Mouse (Mus musculus): ENCODE measurements at regions not wholly inside any gene's neighbourhood (a gene's known extent, or its start where the extent isn't known, plus 50 kb on each side); places are given as distances from the start of the nearest gene placed in this dataset.

- H3K27me3 ChIP-seq (ENCODE audit: insufficient read depth, low read length): no peaks in the 10 kb centered on the region
- DNase-seq (ENCODE audit: low spot score): no peak
- no peak for TF ChIP-seq POLR2AphosphoS5 (IDR thresholded peaks at IDR 0.05; ENCODE audit: insufficient replicate concordance, low read depth, low read length)
- TF ChIP-seq GATA1 (IDR thresholded peaks at IDR 0.05; ENCODE audit: borderline replicate concordance, low read length): no peak
- no peak for TF ChIP-seq GATA2 (IDR thresholded peaks at IDR 0.05; ENCODE audit: borderline replicate concordance, low read depth, low read length)
- TF ChIP-seq CTCF (IDR thresholded peaks at IDR 0.05; ENCODE audit: low read depth, low read length): no peak
- no peaks in the 10 kb centered on the region for H3K4me1 ChIP-seq (ENCODE audit: insufficient read depth, low read depth, low read length)
- H3K4me3 ChIP-seq (ENCODE audit: low read depth, low read length): no peak overlapping the region
- peaks cover 15% of the 10 kb centered on the region for H3K9me3 ChIP-seq (replicated peaks)
- ATAC-seq (ENCODE audit: extremely low read depth, insufficient number of reproducible peaks, low FRiP score, poor library complexity, severe bottlenecking): no peak
- no peaks in the 10 kb centered on the region for H3K36me3 ChIP-seq (replicated peaks)
Observed at GRCm38 (mm10) chr11:71357089-71357488, 126.6 kb upstream of the Nlrp1b start.

GRCm38 (mm10) chr11:71360856-71361255 lies 130.3 kb upstream of the Nlrp1b start:
- H3K4me3 ChIP-seq (ENCODE audit: low read depth, low read length): no peak overlapping the region
- ATAC-seq (ENCODE audit: extremely low read depth, insufficient number of reproducible peaks, low FRiP score, poor library complexity, severe bottlenecking) (no peak), DNase-seq (ENCODE audit: low spot score) (no peak)
- no peaks in the 10 kb centered on the region for H3K27me3 ChIP-seq (ENCODE audit: insufficient read depth, low read length)
- H3K4me1 ChIP-seq (ENCODE audit: insufficient read depth, low read depth, low read length): no peaks in the 10 kb centered on the region
- TF ChIP-seq GATA1 (IDR thresholded peaks at IDR 0.05; ENCODE audit: borderline replicate concordance, low read length): no peak
- TF ChIP-seq CTCF (IDR thresholded peaks at IDR 0.05; ENCODE audit: low read depth, low read length): no peak
- no peak for TF ChIP-seq POLR2AphosphoS5 (IDR thresholded peaks at IDR 0.05; ENCODE audit: insufficient replicate concordance, low read depth, low read length)
- no peaks in the 10 kb centered on the region for H3K36me3 ChIP-seq (replicated peaks)
- H3K9me3 ChIP-seq (replicated peaks): peaks cover 11% of the 10 kb centered on the region

- H3K9me3 ChIP-seq (replicated peaks): peaks cover 26% of the 10 kb centered on the region
Observed at GRCm38 (mm10) chr11:71371871-71372270, 141.3 kb upstream of the Nlrp1b start.

GRCm38 (mm10) chr11:71375132-71375531 lies 144.6 kb upstream of the Nlrp1b start:
- DNase-seq (ENCODE audit: low spot score): no peak
- no peak for ATAC-seq (ENCODE audit: extremely low read depth, insufficient number of reproducible peaks, low FRiP score, poor library complexity, severe bottlenecking)
- H3K4me3 ChIP-seq (ENCODE audit: low read depth, low read length): no peak overlapping the region
- no peaks in the 10 kb centered on the region for H3K36me3 ChIP-seq (replicated peaks)
- no peaks in the 10 kb centered on the region for H3K4me1 ChIP-seq (ENCODE audit: insufficient read depth, low read depth, low read length)
- TF ChIP-seq POLR2AphosphoS5 (IDR thresholded peaks at IDR 0.05; ENCODE audit: insufficient replicate concordance, low read depth, low read length): no peak
- TF ChIP-seq GATA2 (IDR thresholded peaks at IDR 0.05; ENCODE audit: borderline replicate concordance, low read depth, low read length): no peak
- TF ChIP-seq CTCF (IDR thresholded peaks at IDR 0.05; ENCODE audit: low read depth, low read length): no peak
- no peak for TF ChIP-seq TAL1 (conservative IDR thresholded peaks at IDR 0.05; ENCODE audit: low read depth, low read length)
- no peak for TF ChIP-seq GATA1 (IDR thresholded peaks at IDR 0.05; ENCODE audit: borderline replicate concordance, low read length)
- H3K27me3 ChIP-seq (ENCODE audit: insufficient read depth, low read length): no peaks in the 10 kb centered on the region
- H3K9me3 ChIP-seq (replicated peaks): peaks cover 21% of the 10 kb centered on the region

More at GRCm38 (mm10) chr11:71371871-71372270, 141.3 kb upstream of the Nlrp1b start:
- no peak overlapping the region for H3K4me3 ChIP-seq (ENCODE audit: low read depth, low read length)
- ATAC-seq (ENCODE audit: extremely low read depth, insufficient number of reproducible peaks, low FRiP score, poor library complexity, severe bottlenecking) (no peak), DNase-seq (ENCODE audit: low spot score) (no peak)
- no peaks in the 10 kb centered on the region for H3K27me3 ChIP-seq (ENCODE audit: insufficient read depth, low read length)
- TF ChIP-seq POLR2AphosphoS5 (IDR thresholded peaks at IDR 0.05; ENCODE audit: insufficient replicate concordance, low read depth, low read length) (no peak), GATA2 (IDR thresholded peaks at IDR 0.05; ENCODE audit: borderline replicate concordance, low read depth, low read length) (no peak), TAL1 (conservative IDR thresholded peaks at IDR 0.05; ENCODE audit: low read depth, low read length) (no peak), GATA1 (IDR thresholded peaks at IDR 0.05; ENCODE audit: borderline replicate concordance, low read length) (no peak), CTCF (IDR thresholded peaks at IDR 0.05; ENCODE audit: low read depth, low read length) (no peak)
- H3K36me3 ChIP-seq (replicated peaks): no peaks in the 10 kb centered on the region
- no peaks in the 10 kb centered on the region for H3K4me1 ChIP-seq (ENCODE audit: insufficient read depth, low read depth, low read length)

- no peaks in the 10 kb centered on the region for H3K27me3 ChIP-seq (ENCODE audit: insufficient read depth, low read length)
- no peak for ATAC-seq (ENCODE audit: extremely low read depth, insufficient number of reproducible peaks, low FRiP score, poor library complexity, severe bottlenecking)
- H3K4me3 ChIP-seq (ENCODE audit: low read depth, low read length): no peak overlapping the region
- no peaks in the 10 kb centered on the region for H3K36me3 ChIP-seq (replicated peaks)
- H3K9me3 ChIP-seq (replicated peaks): peaks cover 32% of the 10 kb centered on the region
- no peak for DNase-seq (ENCODE audit: low spot score)
- H3K4me1 ChIP-seq (ENCODE audit: insufficient read depth, low read depth, low read length): no peaks in the 10 kb centered on the region
- TF ChIP-seq TAL1 (conservative IDR thresholded peaks at IDR 0.05; ENCODE audit: low read depth, low read length) (no peak), GATA1 (IDR thresholded peaks at IDR 0.05; ENCODE audit: borderline replicate concordance, low read length) (no peak), POLR2AphosphoS5 (IDR thresholded peaks at IDR 0.05; ENCODE audit: insufficient replicate concordance, low read depth, low read length) (no peak), GATA2 (IDR thresholded peaks at IDR 0.05; ENCODE audit: borderline replicate concordance, low read depth, low read length) (no peak), CTCF (IDR thresholded peaks at IDR 0.05; ENCODE audit: low read depth, low read length) (no peak)
Observed at GRCm38 (mm10) chr11:71388411-71388810, 157.9 kb upstream of the Nlrp1b start.

- Histone ChIP-seq H3K4me1 (ENCODE audit: insufficient read depth, low read depth, low read length) (no peaks in the 10 kb centered on the region), H3K27me3 (ENCODE audit: insufficient read depth, low read length) (no peaks in the 10 kb centered on the region), H3K4me3 (ENCODE audit: low read depth, low read length) (no peak overlapping the region), H3K9me3 (replicated peaks) (peaks cover 33% of the 10 kb centered on the region), H3K36me3 (replicated peaks) (no peaks in the 10 kb centered on the region)
- TF ChIP-seq CTCF (IDR thresholded peaks at IDR 0.05; ENCODE audit: low read depth, low read length): no peak
- TF ChIP-seq GATA2 (IDR thresholded peaks at IDR 0.05; ENCODE audit: borderline replicate concordance, low read depth, low read length): no peak
- TF ChIP-seq POLR2AphosphoS5 (IDR thresholded peaks at IDR 0.05; ENCODE audit: insufficient replicate concordance, low read depth, low read length): no peak
- no peak for TF ChIP-seq GATA1 (IDR thresholded peaks at IDR 0.05; ENCODE audit: borderline replicate concordance, low read length)
- TF ChIP-seq TAL1 (conservative IDR thresholded peaks at IDR 0.05; ENCODE audit: low read depth, low read length): no peak
- DNase-seq (ENCODE audit: low spot score) (no peak), ATAC-seq (ENCODE audit: extremely low read depth, insufficient number of reproducible peaks, low FRiP score, poor library complexity, severe bottlenecking) (no peak)
Observed at GRCm38 (mm10) chr11:71389659-71390058, 159.1 kb upstream of the Nlrp1b start.

- Histone ChIP-seq H3K36me3 (replicated peaks) (no peaks in the 10 kb centered on the region), H3K9me3 (replicated peaks) (peaks cover 36% of the 10 kb centered on the region), H3K4me1 (ENCODE audit: insufficient read depth, low read depth, low read length) (no peaks in the 10 kb centered on the region), H3K27me3 (ENCODE audit: insufficient read depth, low read length) (no peaks in the 10 kb centered on the region), H3K4me3 (ENCODE audit: low read depth, low read length) (no peak overlapping the region)
- ATAC-seq (ENCODE audit: extremely low read depth, insufficient number of reproducible peaks, low FRiP score, poor library complexity, severe bottlenecking): no peak
- TF ChIP-seq CTCF (IDR thresholded peaks at IDR 0.05; ENCODE audit: low read depth, low read length): no peak
- no peak for TF ChIP-seq TAL1 (conservative IDR thresholded peaks at IDR 0.05; ENCODE audit: low read depth, low read length)
- TF ChIP-seq GATA1 (IDR thresholded peaks at IDR 0.05; ENCODE audit: borderline replicate concordance, low read length): no peak
- no peak for TF ChIP-seq GATA2 (IDR thresholded peaks at IDR 0.05; ENCODE audit: borderline replicate concordance, low read depth, low read length)
- TF ChIP-seq POLR2AphosphoS5 (IDR thresholded peaks at IDR 0.05; ENCODE audit: insufficient replicate concordance, low read depth, low read length): no peak
- DNase-seq (ENCODE audit: low spot score): no peak
Observed at GRCm38 (mm10) chr11:71390151-71390550, 159.6 kb upstream of the Nlrp1b start.
